Mouse (Mus musculus) embryonic fibroblast, embryonic 13.5 days (primary cell): Measurements from ENCODE around the gene Ifi202b. TPM values are rescaled to one million over a fixed set of nuclear protein-coding genes. Genes with fewer than 3 reads are reported as not detected.
"Not testable (repeated sequence)": the region's sequence is repeated elsewhere in the genome, so short reads cannot be mapped to it uniquely, and the experiment has no call there.

Experiments
- H3K27ac ChIP-seq: 2 replicates; pipeline ENCODE4 v1.5.1; 2012; ENCODE audit warnings: low read length, control low read depth, inconsistent platforms; ENCODE audit not compliant: insufficient read depth
- H3K4me1 ChIP-seq: 2 replicates; pipeline ENCODE4 v1.6.1; 2011; ENCODE audit warnings: low read length; ENCODE audit not compliant: control insufficient read depth, insufficient read depth
- H3K4me3 ChIP-seq: 2 replicates; pipeline ENCODE4 v1.5.1; 2011; ENCODE audit warnings: mild to moderate bottlenecking, control low read depth, low read length; ENCODE audit not compliant: insufficient read depth
- CTCF ChIP-seq: IDR thresholded peaks from 2 replicates; pipeline ENCODE4 v1.5.1; 2011; ENCODE audit warnings: mild to moderate bottlenecking, control low read depth, low read length, moderate library complexity, borderline replicate concordance; ENCODE audit not compliant: insufficient read depth
- POLR2A ChIP-seq: IDR thresholded peaks from 2 replicates; pipeline ENCODE4 v1.6.1; 2011; ENCODE audit warnings: low read depth, mild to moderate bottlenecking, control low read depth, low read length, moderate library complexity
- polyA plus RNA-seq: library from polyadenylated mRNA; stranded (reverse); fragments of >200 nt; gene quantifications from 2 replicates; pipeline ENCODE4 v1.2.4, GENCODE M21; 2011; ENCODE audit warnings: low read depth; ENCODE audit not compliant: missing spikeins, insufficient read length

Ifi202b gene
- polyA plus RNA-seq, 1 experiment = not detected

GRCm38 (mm10) chr1:173955071-173955796 lies 27.3 kb downstream of the Ifi202b start:
- H3K27ac ChIP-seq = no peak overlapping the region
- TF ChIP-seq POLR2A (no peak), CTCF (no peak)
- no peak overlapping the region for H3K4me3 ChIP-seq
- no peaks in the 10 kb centered on the region for H3K4me1 ChIP-seq

- Histone ChIP-seq H3K4me1 (no peaks in the 10 kb centered on the region), H3K27ac (no peak overlapping the region), H3K4me3 (no peak overlapping the region)
- TF ChIP-seq POLR2A (no peak), CTCF (no peak)
Measured at GRCm38 (mm10) chr1:173953563-173953962, 29.0 kb downstream of the Ifi202b start.

- H3K4me3 ChIP-seq, H3K4me1 ChIP-seq, H3K27ac ChIP-seq: not testable (repeated sequence)
Measured at GRCm38 (mm10) chr1:173949044-173949443, 33.5 kb downstream of the Ifi202b start.

- not testable (repeated sequence) for H3K4me1 ChIP-seq, H3K4me3 ChIP-seq
- 0 out of 2 replicates have a peak overlapping the region, but pooled peaks have one; percentile 1 for H3K27ac ChIP-seq
Measured at GRCm38 (mm10) chr1:173942780-173943066, 39.8 kb downstream of the Ifi202b start.

GRCm38 (mm10) chr1:173941924-173942779 lies 40.4 kb downstream of the Ifi202b start, which contains the start of the genes Mndal and Ifi203:
Gene Mndal, minus strand, starts transcription at chr1:173942491.
Gene Ifi203, minus strand, starts transcription at chr1:173942672.
- not testable (repeated sequence) for H3K4me1 ChIP-seq, H3K4me3 ChIP-seq
- H3K27ac ChIP-seq = 0 out of 2 replicates have a peak within 1 kb of the TSS, but pooled peaks have one; percentile 1

- not testable (repeated sequence) for H3K27ac ChIP-seq, H3K4me3 ChIP-seq, H3K4me1 ChIP-seq
Measured at GRCm38 (mm10) chr1:173941522-173941921, 41.0 kb downstream of the Ifi202b start.

- H3K4me1 ChIP-seq, H3K27ac ChIP-seq, H3K4me3 ChIP-seq: not testable (repeated sequence)
Measured at GRCm38 (mm10) chr1:173919279-173919678, 63.3 kb downstream of the Ifi202b start.

- Histone ChIP-seq H3K4me1 (no peaks in the 10 kb centered on the region), H3K27ac (peak overlapping the region; percentile 40; the same call in 1 of the 2 replicates), H3K4me3 (no peak overlapping the region)
- TF ChIP-seq CTCF = no peak
- no peak for TF ChIP-seq POLR2A
Measured at GRCm38 (mm10) chr1:173914559-173914958, 68.0 kb downstream of the Ifi202b start.

GRCm38 (mm10) chr1:173913256-173913791 lies 69.2 kb downstream of the Ifi202b start:
- H3K27ac ChIP-seq = peak overlapping the region; percentile 94
- not testable (repeated sequence) for H3K4me1 ChIP-seq, H3K4me3 ChIP-seq

Other genes with a start within 250 kb of the Ifi202b start
- gene Ifi207, start 241.0 kb downstream of the Ifi202b start, polyA plus RNA-seq = 2.3 and 2.5 TPM in 2 replicates
- gene Ifi204, start 215.8 kb downstream of the Ifi202b start, polyA plus RNA-seq = 21.4 and 22.0 TPM in 2 replicates
- gene Ifi211, start 69.7 kb downstream of the Ifi202b start, polyA plus RNA-seq = 27.4 TPM in 2 replicates
- 3.7 and 8.8 TPM in 2 replicates for gene Mndal, start 40.3 kb downstream of the Ifi202b start, polyA plus RNA-seq
- gene Ifi203, start 40.1 kb downstream of the Ifi202b start, polyA plus RNA-seq = 5.0 and 9.6 TPM in 2 replicates
- 0.95 and 2.4 TPM in 2 replicates for gene Ifi205, start 49.1 kb upstream of the Ifi202b start, polyA plus RNA-seq
- not detected in 2 replicates for gene Olfr433, start 58.0 kb upstream of the Ifi202b start, polyA plus RNA-seq
- not detected in 2 replicates for gene Olfr432, start 66.5 kb upstream of the Ifi202b start, polyA plus RNA-seq
- gene Olfr430, start 83.9 kb upstream of the Ifi202b start, polyA plus RNA-seq = not detected in 2 replicates
- gene Olfr429, start 101.6 kb upstream of the Ifi202b start, polyA plus RNA-seq = not detected in 2 replicates
- not detected in 2 replicates for gene Olfr427, start 114.1 kb upstream of the Ifi202b start, polyA plus RNA-seq
- gene Olfr231, start 138.4 kb upstream of the Ifi202b start, polyA plus RNA-seq = not detected in 2 replicates
- not detected in 2 replicates for gene Olfr424, start 148.8 kb upstream of the Ifi202b start, polyA plus RNA-seq
- gene Olfr420, start 172.9 kb upstream of the Ifi202b start, polyA plus RNA-seq = not detected in 2 replicates
- 0.32 and 0.37 TPM in 2 replicates for gene Spta1, start 190.0 kb upstream of the Ifi202b start, polyA plus RNA-seq